Mouse (Mus musculus) gonadal fat pad, adult 2 months (tissue): ENCODE measurements around the gene Ascc2. TPM values are rescaled to one million over a fixed set of nuclear protein-coding genes. Genes with fewer than 3 reads are reported as not detected.
"Not testable (repeated sequence)": the region's sequence is repeated elsewhere in the genome, so short reads cannot be mapped to it uniquely, and the experiment has no call there.

ENCODE experiments used
- DNase-seq: peaks from one replicate; pipeline ENCODE4 v3.0.0-alpha.2; 2012; ENCODE audit warnings: low read depth
- polyA plus RNA-seq: library from polyadenylated mRNA; depleted of rRNA; stranded (reverse); fragments of >200 nt; gene quantifications from 2 replicates; pipeline ENCODE4 v1.2.3, GENCODE M21; 2012

The Ascc2 gene
- polyA plus RNA-seq, 1 experiment: 14.5 TPM

DNA sequence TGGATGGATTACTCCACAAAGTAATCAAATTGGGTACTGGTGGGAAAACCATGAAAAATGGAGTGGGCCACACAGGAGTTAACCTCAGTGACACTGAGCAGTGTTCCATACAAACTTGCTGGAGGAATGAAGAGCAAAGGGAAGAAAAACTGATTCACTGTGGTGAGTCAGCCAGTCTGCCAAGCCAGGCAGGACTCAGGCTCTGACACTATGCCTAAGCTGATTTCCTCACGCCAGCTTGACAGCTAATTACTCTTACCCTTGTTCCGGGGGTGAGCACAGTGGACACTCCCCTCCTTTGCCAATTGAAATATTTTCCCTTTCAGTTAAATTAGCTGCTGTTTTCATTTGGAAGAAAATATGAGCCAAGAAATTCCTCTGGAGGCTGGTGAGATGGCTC is 4.1 kb upstream of the Ascc2 start:
- no peak for DNase-seq

DNA sequence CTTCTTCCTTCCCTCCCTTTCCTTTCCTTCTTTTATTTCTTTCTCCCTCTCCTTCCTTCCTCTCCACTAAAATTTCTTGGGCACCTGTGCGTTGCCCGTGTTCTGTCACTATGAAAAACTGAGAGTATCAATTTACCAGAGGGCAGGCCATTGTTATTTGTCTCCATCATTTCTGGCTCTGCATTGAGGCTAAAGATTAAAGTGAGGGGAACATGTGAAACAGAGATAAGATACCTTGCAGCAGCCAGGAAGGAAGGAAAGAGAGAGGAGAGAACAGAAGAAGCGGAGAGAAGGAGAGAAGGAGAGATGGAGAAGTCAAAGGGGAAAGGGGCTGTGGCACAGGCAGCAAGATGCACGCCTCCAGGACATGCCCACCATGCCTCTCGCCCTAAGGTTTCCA is 3.2 kb upstream of the Ascc2 start:
- DNase-seq: no peak

DNA sequence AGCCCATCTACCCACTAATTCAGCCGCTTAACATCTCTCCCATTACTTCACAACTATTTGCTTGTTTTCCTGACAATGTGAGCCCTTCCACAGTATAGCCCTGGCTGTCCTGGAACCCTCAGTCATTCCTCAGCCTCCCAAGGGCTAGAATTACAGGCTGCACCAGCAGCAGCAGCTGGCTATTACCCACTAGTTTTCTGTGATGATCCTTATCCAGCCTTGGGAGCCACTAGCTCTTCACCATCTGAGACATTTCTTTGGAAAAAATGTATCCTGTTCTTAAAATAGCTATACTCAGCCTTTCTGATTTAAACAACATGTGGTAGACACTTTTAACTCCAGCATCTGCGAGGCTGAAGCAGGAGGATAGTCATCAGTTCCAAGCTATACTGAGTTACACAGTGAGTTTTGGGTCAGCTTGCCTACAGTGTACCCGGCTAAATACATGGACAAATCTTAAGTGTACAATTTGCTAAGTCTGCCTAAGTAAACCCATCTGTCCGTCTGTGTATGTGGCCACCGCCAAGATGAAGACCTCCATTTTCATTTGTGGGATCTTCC is 685 bp upstream of the Ascc2 start:
- no peak for DNase-seq

DNA sequence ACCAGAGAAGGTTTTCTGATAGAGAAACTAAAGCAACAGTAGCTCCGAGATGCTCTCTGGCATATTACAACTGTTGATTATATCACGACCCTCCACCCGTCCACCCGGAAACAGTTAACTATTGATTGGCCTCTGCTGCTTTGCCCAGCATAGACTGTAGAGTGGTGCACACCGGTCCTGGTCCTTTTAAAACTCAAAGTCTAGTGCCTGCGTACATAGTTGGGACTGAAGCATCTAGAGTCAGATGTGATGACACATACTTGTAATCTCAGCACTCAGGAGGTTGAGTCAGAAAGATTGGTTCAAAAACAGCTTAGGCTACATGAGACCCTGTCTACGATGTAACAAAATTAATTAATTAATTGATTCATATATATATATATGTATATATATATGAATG is 714 bp downstream of the Ascc2 start:
- no peak for DNase-seq

DNA sequence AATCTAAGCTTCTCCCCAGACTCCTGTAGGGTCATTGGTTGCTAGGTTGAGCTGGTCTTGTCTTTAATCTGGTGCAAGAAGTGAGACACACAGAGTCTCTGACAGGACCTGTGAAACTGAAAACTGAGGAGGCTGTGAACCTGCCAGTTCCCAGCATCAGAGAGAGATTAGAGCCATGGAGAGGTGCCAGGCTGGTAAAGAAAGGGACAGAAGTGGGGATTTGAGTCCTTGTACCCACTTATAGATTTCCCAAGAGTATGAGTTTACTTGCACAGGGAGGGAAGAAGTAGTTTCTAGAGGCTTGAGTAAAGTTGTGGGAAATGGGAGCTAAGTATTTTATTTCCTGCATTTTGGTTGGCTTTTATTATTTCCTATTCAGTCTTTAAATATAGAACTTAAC is 3.6 kb downstream of the Ascc2 start:
- no peak for DNase-seq

GRCm38 (mm10) chr11:4643722-4644121 is 6.2 kb downstream of the Ascc2 start:
- DNase-seq: no peak

DNA sequence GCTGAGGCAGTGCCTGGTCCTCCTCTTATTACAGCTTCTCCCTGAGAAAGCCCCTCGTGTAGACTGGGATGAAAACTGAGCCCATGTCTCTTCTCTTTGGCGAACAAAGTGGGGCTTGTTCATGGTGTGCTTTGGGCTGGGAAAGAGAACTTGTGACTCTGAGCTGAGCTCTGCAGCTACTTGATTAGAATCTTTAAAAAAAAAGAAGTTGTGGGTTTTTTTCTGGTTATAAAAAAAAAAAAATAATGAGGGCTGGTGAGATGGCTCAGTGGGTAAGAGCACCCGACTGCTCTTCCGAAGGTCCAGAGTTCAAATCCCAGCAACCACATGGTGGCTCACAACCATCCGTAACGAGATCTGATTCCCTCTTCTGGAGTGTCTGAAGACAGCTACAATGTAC is 7.6 kb downstream of the Ascc2 start:
- not testable (repeated sequence) for DNase-seq

DNA sequence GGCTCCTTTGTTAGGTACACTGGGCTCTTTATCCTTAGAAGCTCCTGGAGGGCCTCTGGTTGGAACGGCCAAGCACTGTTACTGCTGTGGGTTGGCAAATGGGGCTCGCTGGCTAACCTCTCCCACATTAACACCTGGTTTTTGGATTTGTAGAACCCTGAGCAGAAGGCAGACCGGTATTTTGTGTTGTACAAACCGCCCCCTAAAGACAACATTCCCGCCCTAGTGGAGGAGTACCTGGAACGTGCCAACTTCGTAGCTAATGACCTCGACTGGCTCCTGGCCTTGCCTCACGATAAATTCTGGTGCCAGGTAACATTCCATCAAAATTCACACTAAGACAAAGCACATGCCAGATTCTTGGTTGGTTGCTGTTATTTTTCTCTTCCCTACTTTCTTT is 8.9 kb downstream of the Ascc2 start:
- DNase-seq: no peak

- no peak for DNase-seq
Measured at GRCm38 (mm10) chr11:4659818-4660217, 22.3 kb downstream of the Ascc2 start.

DNA sequence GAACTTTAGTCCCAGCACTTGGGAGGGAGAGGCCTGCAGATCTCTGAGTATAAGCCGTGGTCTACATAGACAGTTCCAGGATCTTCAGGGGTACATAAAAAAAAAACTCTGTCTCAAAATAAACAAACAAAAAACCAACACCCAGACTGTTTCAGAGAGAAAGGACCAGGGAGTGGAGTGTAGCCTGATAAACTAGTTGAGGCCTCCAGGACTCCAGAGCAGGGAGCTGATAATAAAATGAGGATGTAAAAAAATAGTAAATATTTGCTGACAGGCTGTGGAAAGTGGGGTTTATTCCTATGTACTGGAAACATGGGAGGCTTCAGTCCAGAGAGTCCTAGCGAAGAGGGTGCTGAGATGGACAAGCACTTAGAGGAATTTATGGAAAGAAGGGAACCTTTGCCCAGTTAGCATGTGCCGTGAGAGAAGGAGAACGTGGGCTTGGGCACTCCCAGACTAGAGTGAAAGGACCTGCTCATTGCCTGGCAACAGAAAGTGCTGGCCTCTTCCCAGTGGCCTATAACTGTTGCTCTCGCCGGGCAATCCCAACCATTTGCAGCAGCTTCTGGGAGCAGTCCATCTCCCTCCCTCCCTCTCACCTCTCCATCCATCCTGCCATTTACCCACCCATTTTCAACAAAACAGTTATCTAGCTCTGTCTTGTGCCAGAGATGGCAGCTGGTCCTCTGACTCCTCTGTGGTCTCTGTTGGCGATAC is 22.9 kb downstream of the Ascc2 start:
- DNase-seq: no peak

GRCm38 (mm10) chr11:4661324-4661723 is 23.8 kb downstream of the Ascc2 start:
- DNase-seq: no peak

GRCm38 (mm10) chr11:4661871-4662495 is 24.4 kb downstream of the Ascc2 start:
- no peak for DNase-seq

- DNase-seq: no peak
Measured at GRCm38 (mm10) chr11:4662496-4662878, 24.9 kb downstream of the Ascc2 start.

DNA sequence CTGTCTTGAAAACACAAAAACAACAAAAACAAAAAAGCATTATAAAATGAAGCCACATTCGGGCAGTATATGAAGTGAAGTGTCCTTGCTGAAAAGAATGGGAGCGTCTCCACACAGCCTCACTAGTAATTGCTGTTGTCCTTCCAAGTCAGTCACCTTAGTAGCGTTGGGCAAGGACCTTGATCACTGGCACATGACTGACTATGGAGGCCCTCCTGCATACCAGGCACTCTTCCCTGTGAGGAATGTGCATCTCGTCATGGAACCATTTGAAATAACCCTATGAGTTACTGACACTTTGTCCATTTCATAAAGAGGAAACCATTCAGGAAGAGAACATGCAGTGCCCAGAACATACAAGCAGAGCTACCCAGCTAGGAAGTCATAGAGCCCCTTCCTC is 34.2 kb downstream of the Ascc2 start:
- DNase-seq: no peak

- no peak for DNase-seq
Measured at GRCm38 (mm10) chr11:4674593-4674992, 37.0 kb downstream of the Ascc2 start.

DNA sequence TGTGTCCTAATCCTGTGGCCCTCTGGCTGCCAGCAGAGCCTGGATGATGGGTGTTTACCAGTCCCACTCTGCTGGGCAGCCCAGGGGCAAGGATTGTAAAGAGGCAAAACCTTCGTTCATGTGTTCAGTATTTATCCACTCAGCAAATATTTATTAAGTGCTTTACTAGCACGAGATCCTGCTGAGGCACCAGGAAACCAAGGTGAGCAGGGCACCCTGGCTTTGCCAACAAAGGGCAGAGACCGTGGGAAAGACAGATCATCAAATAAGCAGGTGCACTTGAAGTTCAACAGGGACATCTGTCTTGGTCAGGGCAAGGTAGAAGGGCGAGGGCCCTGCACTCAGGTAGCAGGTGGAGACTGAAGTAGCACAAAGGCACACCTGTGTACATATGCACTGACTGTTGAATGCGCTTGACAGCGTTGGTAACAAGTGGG is 37.6 kb downstream of the Ascc2 start:
- DNase-seq: no peak

GRCm38 (mm10) chr11:4675693-4676092 is 38.1 kb downstream of the Ascc2 start:
- DNase-seq: no peak

- peak; percentile 62 for DNase-seq
Measured at GRCm38 (mm10) chr11:4677250-4677872, 39.8 kb downstream of the Ascc2 start.

DNA sequence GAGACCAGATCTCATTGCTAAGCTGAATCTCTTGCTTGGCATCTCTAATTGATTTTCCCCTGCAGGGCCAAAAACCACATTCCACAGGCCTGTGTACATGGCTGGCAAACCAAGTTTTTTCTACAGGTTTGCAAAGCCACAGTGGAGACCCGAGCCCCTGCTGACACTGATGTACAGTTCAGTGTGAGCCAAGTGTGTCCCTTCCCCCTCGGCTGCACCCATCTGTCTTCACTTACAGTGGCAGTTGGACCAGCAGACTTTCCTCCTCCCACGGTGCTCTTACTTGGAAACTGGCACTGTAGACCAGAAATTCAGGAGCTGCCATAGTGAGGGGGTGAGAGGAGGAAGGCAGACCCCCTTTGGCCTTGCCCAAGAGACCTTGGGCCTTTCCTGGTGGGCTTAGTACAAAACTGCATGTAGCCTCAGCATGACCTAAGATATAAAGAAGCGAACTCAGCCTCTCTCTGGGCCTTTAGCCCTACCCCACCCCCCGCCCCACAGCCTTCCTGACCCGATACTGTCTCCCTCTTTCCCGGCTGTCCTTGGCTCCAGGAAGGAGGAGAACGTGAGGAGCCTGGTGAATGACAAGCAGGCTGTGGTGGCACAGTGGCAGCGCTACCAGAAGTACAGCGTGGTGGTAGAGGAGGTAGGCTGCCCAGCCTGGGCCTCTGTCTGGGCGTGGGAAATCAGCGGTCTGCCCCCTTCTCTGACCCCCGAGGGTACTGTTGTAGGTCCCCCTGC is 41.3 kb downstream of the Ascc2 start:
- DNase-seq: no peak

DNA sequence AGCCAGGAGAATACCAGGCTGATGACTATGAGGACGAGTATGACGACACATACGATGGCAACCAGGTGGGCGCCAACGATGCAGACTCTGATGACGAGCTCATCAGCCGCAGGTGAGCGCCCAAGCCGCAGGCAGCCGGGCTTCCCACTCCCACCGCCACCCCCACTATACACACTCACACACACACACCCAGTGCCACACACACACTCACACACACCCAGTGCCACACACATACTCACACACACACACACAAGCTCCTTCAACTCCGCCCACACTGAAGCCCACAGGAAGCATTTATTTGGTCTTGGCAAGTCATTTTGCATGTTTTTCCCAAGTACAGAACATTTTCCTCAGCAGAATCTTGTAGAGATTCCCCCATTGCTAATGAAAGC is 41.9 kb downstream of the Ascc2 start:
- no peak for DNase-seq

DNA sequence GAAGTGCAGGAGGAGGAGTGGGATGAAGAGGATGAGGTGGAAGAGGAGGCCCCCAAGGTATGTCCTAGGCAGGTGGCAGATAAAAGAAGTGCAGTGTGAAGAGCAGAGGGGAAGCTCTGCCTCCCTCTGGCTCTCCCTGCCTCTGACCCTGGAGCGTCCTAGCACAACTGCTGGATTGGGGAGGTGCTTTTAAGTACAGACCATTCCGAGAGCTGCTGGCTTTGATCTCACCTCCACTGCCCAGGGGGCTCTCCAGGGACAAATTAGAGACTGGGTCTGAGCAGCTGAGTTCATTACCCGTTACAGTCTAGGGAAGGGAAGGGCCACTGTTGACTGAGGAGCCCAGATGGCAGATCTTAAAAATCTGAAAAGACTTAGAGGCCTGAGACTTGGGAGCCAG is 42.6 kb downstream of the Ascc2 start:
- no peak for DNase-seq

GRCm38 (mm10) chr11:4683516-4683915 is 46.0 kb downstream of the Ascc2 start:
- DNase-seq: no peak
